Mouse (Mus musculus) lung, postnatal 0 days (tissue): ENCODE data around the gene Nfatc3.

Source experiments
- CTCF ChIP-seq: IDR thresholded peaks from 2 replicates; pipeline ENCODE4 v1.5.1; 2016; ENCODE audit warnings: antibody characterized with exemption, mild to moderate bottlenecking
- EP300 ChIP-seq: IDR thresholded peaks from 2 replicates; pipeline ENCODE4 v1.6.1; 2016; ENCODE audit warnings: antibody characterized with exemption, mild to moderate bottlenecking, control low read depth

DNA sequence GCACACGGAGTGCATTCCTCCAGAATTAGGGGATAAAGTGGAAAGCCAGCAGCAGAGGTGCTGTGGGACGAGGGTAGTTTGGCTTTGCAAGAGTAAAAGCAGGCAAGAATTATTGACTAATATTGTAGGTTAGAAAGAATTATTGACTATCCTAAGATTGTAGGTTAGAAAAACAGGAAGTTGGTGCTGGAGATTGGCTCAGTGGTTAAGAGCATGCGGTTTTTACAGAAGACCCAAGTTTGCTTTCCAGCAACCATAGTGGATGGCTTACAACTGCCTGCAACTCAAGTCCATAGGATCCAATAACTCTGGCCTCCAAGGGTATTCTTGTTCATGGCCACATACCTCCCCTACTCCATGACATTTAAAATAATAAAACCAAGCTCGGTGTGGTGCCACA, 87.4 kb downstream of the Nfatc3 start:
- no peak for TF ChIP-seq CTCF
- no peak for TF ChIP-seq EP300
